Mouse (Mus musculus) intestine, embryonic 14.5 days (tissue): ENCODE data around the gene Fam214a. TPM values are rescaled to one million over a fixed set of nuclear protein-coding genes. Genes with fewer than 3 reads are reported as not detected.

ENCODE experiments used
- ATAC-seq: fragments of 200-750 bp; cut with Nextera tagmentation; replicated peaks from 2 replicates; pipeline ENCODE4 v1.8.0; 2017; ENCODE audit warnings: low read depth, moderate number of reproducible peaks, moderate TSS enrichment, moderate library complexity; ENCODE audit not compliant: low FRiP score, low TSS enrichment
- DNase-seq: peaks from one replicate; pipeline ENCODE4 v3.0.0-alpha.2; 2018; ENCODE audit warnings: low spot score
- H3K27ac ChIP-seq: fragments of 300-500 bp; sonication (generic); 2 replicates; pipeline ENCODE4 v1.5.1; 2014; ENCODE audit warnings: low read depth, mild to moderate bottlenecking, control low read depth
- H3K27me3 ChIP-seq: fragments of 300-500 bp; sonication (generic); replicated peaks from 2 replicates; pipeline ENCODE4 v1.6.1; 2014; ENCODE audit warnings: low read length, control low read depth; ENCODE audit not compliant: control insufficient read depth, insufficient read depth
- H3K36me3 ChIP-seq: fragments of 300-500 bp; sonication (generic); 2 replicates; pipeline ENCODE4 v1.6.1; 2014; ENCODE audit warnings: low read length, control low read depth; ENCODE audit not compliant: control insufficient read depth, insufficient read depth
- H3K4me1 ChIP-seq: fragments of 300-500 bp; sonication (generic); replicated peaks from 2 replicates; pipeline ENCODE4 v1.6.1; 2014; ENCODE audit warnings: low read length, control low read depth, mixed read lengths; ENCODE audit not compliant: control insufficient read depth, insufficient read depth
- H3K4me2 ChIP-seq: fragments of 300-500 bp; sonication (generic); 2 replicates; pipeline ENCODE4 v1.6.1; 2014; ENCODE audit warnings: low read length
- H3K4me3 ChIP-seq: fragments of 300-500 bp; sonication (generic); 2 replicates; pipeline ENCODE4 v1.5.1; 2014; ENCODE audit warnings: low read depth, low read length, control low read depth, mixed read lengths
- H3K9ac ChIP-seq: fragments of 300-500 bp; sonication (generic); 2 replicates; pipeline ENCODE4 v1.6.1; 2014; ENCODE audit warnings: mild to moderate bottlenecking, low read length
- H3K9me3 ChIP-seq: fragments of 300-500 bp; sonication (generic); 2 replicates; pipeline ENCODE4 v1.6.1; 2016; ENCODE audit warnings: low read length, control low read depth; ENCODE audit not compliant: control insufficient read depth
- WGBS: fragments of 180-500 bp; shearing (Covaris S2); extraction: QIAGEN DNeasy Blood & Tissue Kit; methylation state at CpG from one replicate; pipeline ENCODE4 v1.1.7; 2014; 5-methylcytosine and 5-hydroxymethylcytosine counted together
- polyA plus RNA-seq: library from polyadenylated mRNA; unstranded; fragments of >200 nt; fragmentation: Nextera tagmentation; extraction: Ambion mirVana; gene quantifications from 2 replicates; pipeline ENCODE4 v1.2.1, GENCODE M21; 2014

Gene Fam214a
- polyA plus RNA-seq, 1 experiment from 2014 or later, result 8.9 TPM

DNA sequence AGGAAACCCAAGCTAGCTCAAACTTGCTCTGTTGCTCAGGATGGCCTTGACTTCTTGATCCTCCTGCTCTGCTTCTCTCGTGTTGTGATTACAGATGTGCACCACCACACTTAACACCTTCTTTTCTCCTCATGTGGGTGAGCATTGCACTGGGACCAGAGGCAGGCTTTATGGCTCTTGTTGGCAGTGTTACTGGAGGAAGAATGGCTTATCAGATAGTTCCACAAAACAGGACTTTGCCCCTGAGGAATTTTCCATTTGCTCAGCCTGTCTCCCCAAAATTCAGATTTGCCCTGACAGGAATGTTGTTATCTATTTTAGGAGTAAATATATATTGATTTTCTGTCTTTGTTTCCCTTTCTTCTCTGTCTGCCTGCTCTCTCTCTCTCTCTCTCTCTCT, 82.0 kb downstream of the Fam214a start:
- DNase-seq, result no peak

DNA sequence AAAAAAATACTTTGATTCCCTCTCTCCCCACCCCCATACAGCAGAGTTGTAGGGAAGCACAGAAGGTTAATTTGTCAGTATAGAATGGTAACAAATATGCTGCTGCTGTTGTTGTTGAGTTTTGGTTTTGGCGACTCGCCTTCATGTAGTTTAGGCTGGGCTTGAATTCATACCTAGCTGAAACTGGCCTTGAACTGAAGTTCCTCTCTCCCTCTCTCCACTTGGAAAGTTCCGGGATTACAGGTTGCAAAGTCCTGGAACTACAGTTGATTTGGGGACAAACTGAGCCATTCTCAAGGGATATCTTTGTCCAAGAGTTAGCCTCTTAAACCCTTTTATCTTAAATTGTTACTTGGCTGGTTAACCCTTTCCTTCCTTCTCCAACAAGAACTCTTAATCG, 83.3 kb downstream of the Fam214a start:
- H3K4me1 ChIP-seq, result peaks cover 7% of the 10 kb centered on the region; the same call in 1 of the 2 replicates
- no peak overlapping the region for H3K4me2 ChIP-seq
- H3K9me3 ChIP-seq, result no peaks in the 10 kb centered on the region
- no peak overlapping the region for H3K4me3 ChIP-seq
- no peak overlapping the region for H3K9ac ChIP-seq
- no peak for DNase-seq
- no peak for ATAC-seq
- H3K27me3 ChIP-seq, result no peaks in the 10 kb centered on the region
- 80% methylated on average over 4 of the region's 4 CpGs for WGBS
- peaks cover 7% of the 10 kb centered on the region; the same call in 1 of the 2 replicates for H3K36me3 ChIP-seq
- H3K27ac ChIP-seq, result no peak overlapping the region

More for the DNA sequence above, 82.0 kb downstream of the Fam214a start:
- Histone ChIP-seq H3K27me3 (no peaks in the 10 kb centered on the region), H3K9ac (no peak overlapping the region), H3K9me3 (no peaks in the 10 kb centered on the region), H3K27ac (no peak overlapping the region), H3K36me3 (no peaks in the 10 kb centered on the region), H3K4me3 (no peak overlapping the region), H3K4me1 (peaks cover 7% of the 10 kb centered on the region; the same call in 1 of the 2 replicates), H3K4me2 (no peak overlapping the region)
- 40% methylated on average over 1 of the region's 1 CpGs for WGBS
- ATAC-seq, result no peak

DNA sequence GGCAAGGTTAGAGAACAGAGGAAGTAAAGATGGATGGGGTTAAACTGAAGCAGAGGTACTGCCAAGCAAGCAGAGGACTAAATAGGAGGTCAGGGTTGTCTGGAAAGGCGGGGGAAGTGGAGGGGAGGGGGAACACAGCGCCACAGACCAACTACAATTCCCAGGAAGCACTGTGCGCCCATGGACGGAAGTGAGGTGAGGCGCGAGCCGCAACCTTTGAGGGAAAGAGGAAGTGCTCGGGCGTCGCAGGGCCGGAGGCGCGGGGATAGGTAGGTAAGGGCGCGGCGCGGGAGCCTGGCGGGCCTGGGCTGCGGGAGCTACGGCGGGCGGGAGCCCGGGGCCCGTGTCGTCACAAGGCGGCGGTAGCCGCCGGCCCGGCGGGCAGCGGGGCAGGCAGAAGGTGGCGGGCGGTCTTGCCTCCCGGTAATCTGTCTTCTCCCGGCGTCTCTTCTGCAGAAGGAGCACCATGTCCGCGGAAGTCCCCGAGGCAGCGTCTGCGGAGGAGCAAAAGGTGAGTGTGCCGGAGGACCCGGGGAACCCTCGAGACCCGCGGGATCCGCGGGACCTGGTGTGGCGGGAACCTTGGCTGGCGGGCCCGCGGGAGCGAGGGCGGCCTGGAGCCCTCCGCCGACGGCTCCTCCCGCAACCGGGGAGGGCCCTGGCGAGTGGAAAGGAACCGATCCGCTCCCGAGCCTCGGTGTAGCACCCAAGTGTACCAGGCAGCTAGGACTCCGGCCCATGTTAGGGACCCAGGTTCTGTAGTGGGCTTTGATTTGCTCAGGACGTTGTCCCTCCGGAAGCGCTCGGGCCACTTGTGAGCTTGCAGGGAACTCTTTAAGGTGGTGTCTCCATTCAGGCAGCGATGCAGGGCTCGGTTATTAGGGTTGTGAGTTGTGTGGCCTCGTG, 85.0 kb downstream of the Fam214a start, which contains the start of gene Arpp19:
Gene Arpp19 (plus strand): TSS at position 164 of the 906 bp plus-strand sequence.
- Histone ChIP-seq H3K4me2 (peak within 1 kb of the TSS; percentile 50), H3K9me3 (no peaks in the 10 kb centered on the region), H3K4me3 (peak within 1 kb of the TSS; percentile 89), H3K9ac (peak within 1 kb of the TSS; percentile 91), H3K27me3 (no peaks in the 10 kb centered on the region), H3K4me1 (peaks cover 7% of the 10 kb centered on the region; the same call in 1 of the 2 replicates), H3K36me3 (peaks cover 17% of the 10 kb centered on the region; the same call in 1 of the 2 replicates), H3K27ac (peak within 1 kb of the TSS; percentile 74)
- ATAC-seq (peak; percentile 94), DNase-seq (peak; percentile 87)
- WGBS, result under 1% methylated on average over 64 of the region's 73 CpGs

DNA sequence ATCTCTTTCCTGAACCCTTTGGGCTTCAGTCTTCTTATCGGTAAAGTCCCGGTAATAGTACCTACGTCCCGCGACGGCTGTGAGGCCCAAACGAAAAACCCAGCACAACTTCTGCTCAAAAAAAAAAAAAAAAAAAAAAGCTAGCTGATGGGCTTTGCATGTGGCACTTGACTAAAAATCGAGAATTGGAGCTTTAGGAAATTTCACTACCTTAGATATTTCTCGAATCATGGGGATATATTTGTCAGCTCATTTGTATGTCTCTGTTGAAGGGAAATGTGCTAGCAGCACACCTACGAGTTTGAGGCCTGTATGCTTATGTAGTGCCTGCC, 85.6 kb downstream of the Fam214a start:
- peak overlapping the region; percentile 89 for H3K4me3 ChIP-seq
- DNase-seq, result no peak
- H3K9me3 ChIP-seq, result no peaks in the 10 kb centered on the region
- peaks cover 22% of the 10 kb centered on the region for H3K36me3 ChIP-seq
- H3K4me1 ChIP-seq, result peaks cover 7% of the 10 kb centered on the region; the same call in 1 of the 2 replicates
- no peak for ATAC-seq
- H3K9ac ChIP-seq, result peak overlapping the region; percentile 91
- peak overlapping the region; percentile 74; the same call in 1 of the 2 replicates for H3K27ac ChIP-seq
- no peaks in the 10 kb centered on the region for H3K27me3 ChIP-seq
- peak overlapping the region; percentile 50 for H3K4me2 ChIP-seq
- 3% methylated on average over 10 of the region's 10 CpGs for WGBS

DNA sequence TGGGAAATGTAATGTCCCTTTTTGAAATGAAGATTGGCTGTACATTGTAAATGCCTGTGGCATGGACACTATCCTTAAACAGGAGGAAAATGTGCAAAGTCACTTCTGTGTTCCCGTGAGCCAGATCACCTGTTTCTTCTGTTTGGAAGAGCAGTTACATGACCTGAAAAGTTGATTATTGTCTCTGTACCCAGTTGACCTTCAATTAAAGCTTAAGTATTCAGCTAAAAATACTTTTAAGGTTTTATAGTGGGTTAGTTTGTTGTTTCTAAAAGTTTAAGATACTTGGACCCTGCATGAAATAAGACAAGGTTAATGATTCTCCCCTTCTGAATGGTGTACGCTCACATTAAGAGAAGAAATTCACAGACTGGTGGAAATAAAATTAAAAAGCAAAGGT, 87.9 kb downstream of the Fam214a start:
- 82% methylated on average over 2 of the region's 2 CpGs for WGBS
- DNase-seq, result no peak
- ATAC-seq, result no peak

DNA sequence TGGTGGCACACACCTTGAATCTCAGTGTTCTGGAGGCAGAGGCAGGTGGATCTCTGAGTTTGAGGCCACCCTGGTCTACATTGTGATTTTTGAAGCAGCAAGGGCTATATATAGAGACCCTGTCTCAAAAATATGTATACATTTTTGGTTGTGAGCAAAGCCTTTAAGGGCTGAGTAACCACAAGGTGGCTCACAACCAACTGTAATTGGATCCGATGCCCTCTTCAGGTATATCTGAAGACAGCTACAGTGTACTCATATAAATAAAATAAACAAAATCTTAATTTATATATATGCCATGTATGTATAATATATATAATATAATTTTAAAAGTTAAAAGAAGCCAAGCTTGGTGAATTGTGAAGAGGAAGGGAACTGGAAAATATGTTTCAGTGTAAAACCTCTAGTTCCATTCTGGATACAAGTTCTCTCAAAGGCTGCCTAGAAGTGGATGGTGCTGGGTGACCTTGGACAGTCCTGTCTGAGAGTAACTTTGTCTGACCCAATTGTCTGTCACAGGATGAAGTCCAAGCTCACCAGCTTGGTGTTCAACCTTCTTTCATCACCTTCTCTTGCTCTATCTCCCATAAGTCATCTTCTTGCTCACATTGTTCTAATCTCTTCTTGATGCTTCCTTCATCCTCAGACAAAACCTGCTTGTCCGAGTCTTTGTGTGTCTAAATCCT, 89.3 kb downstream of the Fam214a start:
- no peak overlapping the region for H3K9ac ChIP-seq
- H3K27me3 ChIP-seq, result no peaks in the 10 kb centered on the region
- no peak overlapping the region for H3K4me3 ChIP-seq
- H3K4me1 ChIP-seq, result peaks cover 7% of the 10 kb centered on the region; the same call in 1 of the 2 replicates
- peaks cover 46% of the 10 kb centered on the region for H3K36me3 ChIP-seq
- DNase-seq (no peak), ATAC-seq (no peak)
- no peak overlapping the region for H3K4me2 ChIP-seq
- no peaks in the 10 kb centered on the region for H3K9me3 ChIP-seq
- no peak overlapping the region for H3K27ac ChIP-seq
- WGBS, result 82% methylated on average over 2 of the region's 2 CpGs

More for the DNA sequence above, 87.9 kb downstream of the Fam214a start:
- Histone ChIP-seq H3K9me3 (no peaks in the 10 kb centered on the region), H3K9ac (no peak overlapping the region), H3K4me2 (no peak overlapping the region), H3K4me1 (peaks cover 7% of the 10 kb centered on the region; the same call in 1 of the 2 replicates), H3K27ac (no peak overlapping the region), H3K27me3 (no peaks in the 10 kb centered on the region), H3K4me3 (no peak overlapping the region), H3K36me3 (peaks cover 33% of the 10 kb centered on the region)

DNA sequence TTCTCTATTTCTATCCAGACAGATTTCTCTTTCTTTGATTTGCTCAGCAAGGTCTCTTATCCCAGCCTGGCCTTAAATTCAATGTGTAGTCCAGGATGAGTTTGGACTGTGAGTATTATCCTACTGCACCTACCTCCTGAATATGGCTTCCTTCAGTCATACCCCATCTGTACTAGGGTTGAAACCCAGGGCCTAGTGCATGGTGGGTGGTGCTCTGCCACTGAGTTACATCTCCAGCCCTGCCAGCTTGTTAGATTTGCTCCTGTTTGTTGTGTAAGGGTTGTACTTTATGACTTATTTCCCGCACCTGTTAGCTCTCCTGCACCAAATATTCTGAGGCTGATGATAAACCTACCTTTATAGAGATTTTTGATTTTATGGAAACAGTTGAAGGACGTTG, 90.5 kb downstream of the Fam214a start:
- H3K4me1 ChIP-seq, result peaks cover 7% of the 10 kb centered on the region; the same call in 1 of the 2 replicates
- no peak overlapping the region for H3K4me3 ChIP-seq
- no peaks in the 10 kb centered on the region for H3K27me3 ChIP-seq
- H3K36me3 ChIP-seq, result peaks cover 50% of the 10 kb centered on the region
- no peak overlapping the region for H3K4me2 ChIP-seq
- H3K9ac ChIP-seq, result no peak overlapping the region
- no peaks in the 10 kb centered on the region for H3K9me3 ChIP-seq
- DNase-seq, result no peak
- 93% methylated on average over 2 of the region's 2 CpGs for WGBS
- no peak for ATAC-seq
- H3K27ac ChIP-seq, result no peak overlapping the region

DNA sequence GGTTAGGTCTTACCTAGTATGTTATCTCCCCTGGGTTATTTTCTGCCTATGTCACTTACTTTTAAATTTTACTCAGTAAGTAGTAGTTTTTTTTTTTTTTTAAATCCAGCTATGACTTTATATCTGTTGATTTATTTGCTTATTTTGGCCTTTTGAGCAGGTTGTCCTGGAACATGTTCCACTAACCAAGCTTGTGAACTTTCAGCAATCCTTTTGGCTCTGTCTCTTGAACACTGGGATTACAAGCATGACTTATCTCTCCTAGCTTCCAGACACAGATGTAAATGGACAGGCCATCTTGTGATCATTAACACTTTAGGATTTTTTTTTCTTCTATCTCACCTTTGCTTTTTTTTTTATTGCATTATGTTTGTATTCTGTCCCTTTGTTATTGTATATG, 94.4 kb downstream of the Fam214a start:
- DNase-seq, result no peak
- Histone ChIP-seq H3K9ac (no peak overlapping the region), H3K27ac (no peak overlapping the region), H3K4me2 (no peak overlapping the region), H3K4me3 (no peak overlapping the region), H3K27me3 (no peaks in the 10 kb centered on the region), H3K9me3 (no peaks in the 10 kb centered on the region), H3K4me1 (0 out of 2 replicates have a peak, but pooled peaks cover 2% of the 10 kb centered on the region), H3K36me3 (peaks cover 39% of the 10 kb centered on the region)
- no peak for ATAC-seq
